22 mouse cellular contexts compared by ENCODE assay signal in the genomic region with DNA sequence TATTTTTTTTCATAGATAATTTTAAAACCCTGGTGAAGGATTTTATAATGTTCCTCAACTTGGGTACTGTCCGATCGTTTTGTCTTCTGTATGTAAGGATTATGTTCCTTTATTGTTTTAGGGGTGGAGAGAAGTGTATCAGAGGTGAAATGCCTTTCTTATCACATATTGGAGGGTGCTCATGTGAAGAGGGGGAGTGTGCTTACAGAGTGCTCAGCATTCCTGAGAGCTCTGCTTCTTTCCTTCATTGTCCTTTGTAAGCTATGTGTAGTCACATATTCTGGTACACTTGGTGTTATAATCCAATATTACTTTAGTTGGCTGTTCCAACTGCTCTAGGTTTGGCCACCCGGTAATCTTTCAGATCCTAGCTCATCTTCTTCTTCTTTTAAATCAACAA. TPM values are rescaled to one million over a fixed set of nuclear protein-coding genes. Genes with fewer than 3 reads are reported as not detected.
"Had no signal": no experiment of that assay in that cellular context is flagged by ENCODE, and none has a peak within 500 bp of the region (broad histone marks: within the 10 kb centered on the region; RNA-seq: fewer than 3 reads in every experiment).

No protein-coding gene starts in this region.

- H3K9me3 ChIP-seq: kidney, embryonic 15.5 days; limb, embryonic 12.5 days; limb, embryonic 15.5 days; lung, embryonic 15.5 days; megakaryocyte, embryonic 14.5 days had no signal

- DNase-seq: kidney, adult 11 months; kidney, adult 8-10 months; kidney, postnatal 10 days; kidney, postnatal 4 days; left cerebral cortex, postnatal 4 days; midbrain, embryonic 14.5 days; thymus, adult 18-20 months; thymus, postnatal 36 days had no signal

- H3K4me1 ChIP-seq: kidney, embryonic 15.5 days; limb, embryonic 12.5 days; limb, embryonic 15.5 days; lung, embryonic 15.5 days; megakaryocyte, embryonic 14.5 days had no signal

- H3K9ac ChIP-seq: kidney, embryonic 15.5 days; limb, embryonic 12.5 days; limb, embryonic 15.5 days; liver, embryonic 14.5 days; lung, embryonic 15.5 days had no signal

- H3K36me3 ChIP-seq: kidney, embryonic 15.5 days; limb, embryonic 12.5 days; limb, embryonic 15.5 days; lung, embryonic 15.5 days had no signal

- H3K27ac ChIP-seq: kidney, embryonic 15.5 days; limb, embryonic 12.5 days; limb, embryonic 15.5 days; liver, embryonic 14.5 days; lung, embryonic 15.5 days had no signal

- H3K4me3 ChIP-seq: kidney, embryonic 15.5 days; limb, embryonic 12.5 days; limb, embryonic 15.5 days; lung, embryonic 15.5 days; megakaryocyte, embryonic 14.5 days had no signal

- H3K4me2 ChIP-seq: kidney, embryonic 15.5 days; limb, embryonic 12.5 days; limb, embryonic 15.5 days; liver, embryonic 11.5 days; lung, embryonic 15.5 days; midbrain, embryonic 11.5 days had no signal

- H3K27me3 ChIP-seq: kidney, embryonic 15.5 days; limb, embryonic 12.5 days; limb, embryonic 15.5 days; lung, embryonic 15.5 days; megakaryocyte, embryonic 14.5 days had no signal

RNA-seq across cellular contexts. Expression of a gene that starts 39.5 kb away (rescaled TPM):
- total RNA-seq: layer of hippocampus, adult 18-20 months; layer of hippocampus, postnatal 14 days; left cerebral cortex, adult 8-10 months; left cerebral cortex, postnatal 14 days; left cerebral cortex, postnatal 4 days; midbrain, postnatal 0 days had no signal
- polyA plus RNA-seq: liver, embryonic 14.5 days; small intestine, adult 2 months had no signal
